Mouse (Mus musculus) leukemia stem cell, adult 10-12 weeks (primary cell): ENCODE results near the gene Popdc2. TPM values are rescaled to one million over a fixed set of nuclear protein-coding genes. Genes with fewer than 3 reads are reported as not detected.

Experiments
- polyA plus RNA-seq: library from polyadenylated mRNA; stranded (reverse); fragments of >175 nt; gene quantifications from 2 replicates; pipeline ENCODE4 v1.2.3, GENCODE M21; 2012; ENCODE audit warnings: low replicate concordance

Gene Popdc2
- 7.4 and 13.4 TPM in 2 replicates for polyA plus RNA-seq

DNA sequence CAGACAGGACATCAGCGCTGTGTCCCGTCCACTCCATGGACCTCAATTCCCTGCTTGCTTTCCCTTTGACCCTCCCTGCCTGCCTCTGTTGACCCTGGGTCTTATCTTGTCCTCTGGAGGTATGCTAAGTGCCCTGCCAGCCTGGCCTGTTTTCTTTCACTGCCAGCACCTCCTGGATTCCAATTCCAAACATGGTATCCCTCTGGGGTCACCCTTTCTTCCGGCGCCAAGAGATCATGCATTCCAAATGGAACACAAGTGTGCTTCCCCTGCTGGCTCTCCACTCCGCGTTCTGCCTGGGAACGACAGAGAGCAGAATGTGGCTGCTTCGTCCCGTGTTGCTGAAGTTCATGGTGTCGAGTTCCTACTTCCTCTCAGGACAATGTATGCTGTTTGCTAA is at the start of gene Popdc2:
TSS of gene Popdc2 (plus strand) at position 277 of the 400 bp plus-strand sequence.

DNA sequence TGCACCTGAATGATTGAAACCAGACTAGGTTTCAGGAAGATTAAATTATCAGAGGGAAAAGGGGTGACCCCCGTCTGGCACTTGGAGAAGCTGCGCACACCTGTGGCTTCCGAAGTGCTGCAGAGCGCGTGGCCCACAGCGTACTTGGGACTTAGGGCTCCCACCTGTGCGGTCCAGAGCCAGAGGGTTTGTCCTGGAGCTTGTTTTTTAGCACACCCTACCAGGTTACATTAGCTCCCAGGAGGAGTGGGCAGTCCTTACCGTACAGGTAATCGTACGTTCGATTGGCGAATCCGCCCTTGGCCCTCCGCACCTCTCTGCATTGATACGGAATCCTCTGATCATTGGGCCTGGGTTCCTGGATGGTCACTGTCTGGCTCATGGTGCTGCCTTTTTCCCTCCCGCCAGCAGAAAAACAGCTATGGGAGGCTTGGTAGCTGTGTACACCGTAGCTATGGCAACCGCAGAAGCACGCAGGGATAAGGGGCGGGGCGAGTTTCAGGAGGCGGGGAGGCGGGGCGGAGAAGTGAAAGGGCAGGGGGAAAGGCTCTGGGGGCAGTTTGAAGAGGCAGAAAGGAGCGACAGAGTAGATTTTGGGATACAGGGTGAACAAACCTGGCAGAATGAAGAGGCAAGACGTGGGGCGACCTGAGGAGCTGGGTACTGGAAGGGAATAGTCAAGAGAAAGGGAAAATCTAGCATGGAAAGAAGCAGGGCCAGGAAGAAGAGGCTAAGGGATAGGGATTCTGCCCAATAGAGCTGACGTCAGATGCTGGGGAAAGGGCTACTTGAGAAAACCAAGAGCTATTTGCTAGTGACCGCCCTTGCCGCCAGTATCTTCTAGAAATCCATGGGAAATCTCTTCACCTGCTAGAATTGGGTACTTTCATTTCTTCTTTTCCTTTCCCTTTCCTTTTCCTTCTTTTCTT is 20.3 kb upstream of the Popdc2 start, which contains the start of gene Maats1:
TSS of gene Maats1 (minus strand) at position 748 of the 929 bp plus-strand sequence.

DNA sequence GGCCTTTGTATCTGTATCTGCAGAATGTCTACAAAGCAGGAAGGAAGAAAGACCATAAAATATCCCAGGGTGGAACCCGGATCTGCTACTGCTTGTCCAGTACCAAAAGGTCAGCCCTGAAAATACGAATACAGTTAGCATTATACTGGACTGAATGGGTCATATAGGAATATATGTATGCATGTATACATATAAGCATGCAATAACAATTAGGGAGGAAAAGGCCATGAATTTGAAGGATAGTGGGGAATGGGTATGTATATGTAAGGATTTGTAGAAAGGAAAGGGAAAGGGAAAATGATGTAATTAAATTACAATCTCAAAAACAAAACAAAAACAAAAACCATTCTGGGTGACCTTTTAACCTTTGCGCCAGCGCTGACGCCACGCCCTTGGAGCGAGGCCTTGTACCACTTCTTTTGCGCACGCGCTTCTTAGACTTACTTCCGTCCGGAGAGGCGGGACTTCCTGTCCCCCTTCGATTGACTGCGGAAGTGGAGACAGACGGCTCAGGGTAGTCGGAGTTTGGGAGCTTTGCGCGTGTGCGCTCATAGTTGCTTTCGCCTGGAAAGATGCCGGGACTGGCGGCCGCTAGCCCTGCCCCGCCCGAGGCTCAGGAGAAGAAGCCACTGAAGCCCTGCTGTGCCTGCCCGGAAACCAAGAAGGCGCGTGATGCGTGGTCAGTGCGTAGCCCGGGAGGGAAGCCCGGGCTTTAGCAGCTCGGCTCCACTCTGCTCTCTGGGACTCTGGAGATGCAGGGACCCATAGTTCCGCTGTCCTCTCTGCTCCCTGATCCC is 15.3 kb upstream of the Popdc2 start, which contains the start of the genes Cox17 and Gm21987:
TSS of gene Cox17 (plus strand) at position 463 of the 797 bp plus-strand sequence.
TSS of gene Gm21987 (plus strand) at position 512 of the 797 bp plus-strand sequence.

Other genes starting within 250 kb of the Popdc2 start
- not detected in 2 replicates for gene Nr1i2, start 67.4 kb upstream of the Popdc2 start, polyA plus RNA-seq
- not detected in 2 replicates for gene Maats1, start 20.1 kb upstream of the Popdc2 start, polyA plus RNA-seq
- 33.5 and 55.3 TPM in 2 replicates for gene Cox17, start 15.2 kb upstream of the Popdc2 start, polyA plus RNA-seq
- 212 and 331 TPM in 2 replicates for gene Gm21987, start 15.2 kb upstream of the Popdc2 start, polyA plus RNA-seq
- gene Pla1a, start 70.9 kb downstream of the Popdc2 start, polyA plus RNA-seq, result 0.43 TPM in 1 of 2 replicates, not detected in the other
- gene Adprh, start 90.5 kb downstream of the Popdc2 start, polyA plus RNA-seq, result 144 and 228 TPM in 2 replicates
- gene Cd80, start 93.4 kb downstream of the Popdc2 start, polyA plus RNA-seq, result 0.23 and 0.67 TPM in 2 replicates
- 52.7 and 71.3 TPM in 2 replicates for gene Timmdc1, start 160.5 kb downstream of the Popdc2 start, polyA plus RNA-seq
- gene Poglut1, start 188.0 kb downstream of the Popdc2 start, polyA plus RNA-seq, result 1.7 and 4.7 TPM in 2 replicates
- gene Tmem39a, start 196.5 kb downstream of the Popdc2 start, polyA plus RNA-seq, result 7.6 and 22.1 TPM in 2 replicates